Mouse (Mus musculus) granulocyte monocyte progenitor cell, adult 5-6 weeks (primary cell): ENCODE results near the gene Hsd11b1. TPM values are rescaled to one million over a fixed set of nuclear protein-coding genes. Genes with fewer than 3 reads are reported as not detected.
A peak's percentile ranks its signal among the peaks of the same experiment; 100 is the strongest.

Experiments used
- ATAC-seq: replicated peaks from 2 replicates; pipeline ENCODE4 v1.8.0; 2016; ENCODE audit warnings: mild to moderate bottlenecking, moderate TSS enrichment, inconsistent platforms; ENCODE audit not compliant: poor library complexity, severe bottlenecking
- total RNA-seq, 2 experiments: library from RNA; stranded (forward) in 1 of 2; stranded (reverse) in 1 of 2; fragments of 200-712, 200-1000 nt in 1 of 2; fragments of >200 nt in 1 of 2; fragmentation: Nextera tagmentation in 1 of 2; gene quantifications; 2 replicates each; pipeline ENCODE4 v1.2.3; 2014 to 2017

The Hsd11b1 gene
- total RNA-seq, 2 experiments from 2014 or later = 31.4 to 43.7 TPM

DNA sequence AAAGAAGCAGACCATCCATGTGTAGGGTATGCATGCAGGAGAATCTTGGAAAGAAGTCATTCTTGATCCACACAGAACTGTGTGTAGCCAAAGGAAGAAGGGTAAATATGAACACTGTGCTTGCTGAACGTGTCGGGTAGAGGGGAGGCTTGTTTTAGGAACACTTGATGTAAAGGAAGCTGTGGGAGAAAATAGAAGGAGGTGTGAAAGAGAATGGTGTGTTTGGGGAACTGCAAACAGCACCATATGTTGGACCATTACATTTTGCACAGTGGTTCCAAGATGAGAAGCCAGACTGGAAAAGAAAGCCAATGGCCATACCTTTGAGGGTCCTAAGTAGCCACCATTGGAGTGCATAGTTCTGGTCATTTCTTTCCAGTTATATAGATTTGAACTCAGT is 13.8 kb downstream of the Hsd11b1 start:
- no peak for ATAC-seq

GRCm38 (mm10) chr1:193244235-193244634 is 19.6 kb downstream of the Hsd11b1 start:
- ATAC-seq = no peak

DNA sequence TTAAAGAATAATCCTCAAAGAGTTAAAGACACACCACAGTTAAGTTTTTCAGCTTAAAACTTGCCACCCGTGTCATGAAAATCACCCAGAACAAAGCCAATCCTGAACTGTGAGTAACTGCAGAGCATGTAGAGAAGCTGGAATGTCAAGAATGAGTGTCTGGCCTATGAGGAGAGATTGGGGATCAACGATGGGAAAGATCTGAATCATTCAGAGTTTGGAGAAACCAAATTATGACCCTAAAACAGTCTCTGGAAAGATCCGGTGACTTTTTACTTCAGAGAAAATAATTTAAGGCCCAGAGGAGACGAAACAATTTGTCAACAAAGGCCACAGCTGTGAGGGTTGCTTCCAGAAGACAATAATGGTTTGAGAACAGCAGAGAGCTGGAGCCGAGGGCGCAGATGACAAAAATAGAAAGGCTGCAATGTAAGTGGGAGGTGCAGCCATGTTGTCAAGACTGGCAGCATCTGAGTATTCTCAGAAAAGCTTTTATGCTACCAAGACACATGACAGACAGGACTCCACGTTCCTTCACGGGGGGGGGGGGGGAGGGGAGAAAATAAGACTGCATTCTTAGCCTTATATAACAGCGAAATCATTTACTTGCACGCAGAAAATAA is 20.2 kb downstream of the Hsd11b1 start:
- ATAC-seq = no peak

DNA sequence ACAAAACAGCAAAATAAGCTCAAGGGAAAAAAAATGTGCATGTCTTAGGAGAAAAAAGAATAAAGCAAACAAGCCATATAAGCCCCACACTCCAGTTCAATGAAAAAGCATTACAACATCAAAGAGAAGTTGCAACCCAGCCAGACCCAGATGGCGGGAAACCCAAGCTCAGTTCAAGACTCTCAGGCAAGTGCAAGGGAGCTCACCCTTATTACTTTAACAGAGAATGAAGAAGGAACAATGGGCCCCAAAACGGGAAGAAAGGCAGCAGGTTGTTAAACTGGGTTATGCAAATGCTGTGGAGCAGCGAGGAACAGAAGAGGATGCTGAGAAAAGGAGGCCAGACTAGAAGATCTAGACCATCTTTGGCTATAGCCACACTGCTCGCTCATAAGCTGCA is 21.0 kb downstream of the Hsd11b1 start:
- peak; percentile 72 for ATAC-seq

DNA sequence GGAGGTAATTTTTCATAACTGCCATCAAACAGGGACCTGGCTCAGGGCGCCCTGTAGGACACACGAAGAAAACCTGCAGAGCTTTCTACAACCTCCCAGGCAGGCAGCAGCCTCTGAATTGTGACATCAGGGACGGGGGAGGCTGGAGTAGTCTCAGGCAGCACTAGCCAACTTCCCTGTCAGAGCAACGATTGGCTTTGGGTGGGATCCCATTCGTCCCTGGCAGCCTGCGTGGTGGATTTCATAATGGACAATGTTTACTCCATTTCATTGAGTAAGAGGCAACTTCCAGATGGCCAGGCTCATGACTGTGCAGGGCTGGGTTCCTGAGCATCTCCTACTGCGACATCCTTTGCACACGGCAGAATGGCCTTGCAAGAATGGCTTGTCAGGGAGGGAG is 21.6 kb downstream of the Hsd11b1 start:
- ATAC-seq = peak; percentile 92

- no peak for ATAC-seq
Observed at GRCm38 (mm10) chr1:193241436-193241835, 22.4 kb downstream of the Hsd11b1 start.

GRCm38 (mm10) chr1:193238426-193238825 is 25.4 kb downstream of the Hsd11b1 start:
- ATAC-seq = no peak

DNA sequence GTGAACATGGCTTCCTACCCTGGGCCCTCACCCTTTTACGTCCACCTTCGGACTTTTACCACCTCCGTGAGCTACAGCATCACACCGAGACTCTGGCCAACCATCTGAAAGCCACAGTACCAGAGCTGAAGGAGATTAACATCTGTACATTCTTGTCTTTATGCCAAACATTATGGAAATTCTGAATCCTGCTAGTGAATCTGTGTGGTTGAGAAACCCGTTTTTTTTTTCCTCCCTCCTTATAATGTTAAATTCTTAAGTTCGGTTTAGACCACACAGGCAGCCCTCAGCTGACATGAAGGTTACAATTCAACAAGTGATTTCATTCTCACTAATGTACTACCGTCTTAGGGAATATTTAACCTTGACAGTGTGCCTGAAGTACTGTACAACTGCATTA is 28.9 kb downstream of the Hsd11b1 start:
- ATAC-seq = no peak

DNA sequence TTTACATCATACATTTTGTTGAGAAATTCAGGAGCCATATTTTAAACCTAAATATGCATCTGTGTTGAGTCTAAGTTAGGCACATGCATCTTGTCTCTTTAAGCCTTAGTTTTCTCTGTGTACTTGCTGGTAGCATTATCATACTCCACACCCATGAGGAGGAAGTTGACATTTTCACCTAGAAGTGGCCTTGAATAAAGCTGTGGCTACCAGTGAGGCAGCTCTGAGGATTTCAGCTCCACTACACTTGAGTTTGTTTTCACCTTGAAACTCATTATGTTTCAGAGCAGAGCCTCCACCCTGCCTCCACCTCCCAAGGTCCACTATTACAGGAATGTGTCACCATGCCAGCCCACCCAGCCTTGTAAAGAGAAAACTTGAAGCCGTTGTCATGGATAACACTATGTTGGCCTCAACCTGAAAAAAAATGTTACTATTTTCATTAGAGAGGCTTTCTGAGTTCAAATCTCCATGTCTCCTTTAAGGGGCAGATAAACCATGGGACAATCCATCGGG is 29.7 kb downstream of the Hsd11b1 start:
- ATAC-seq = no peak

GRCm38 (mm10) chr1:193232732-193233131 is 31.1 kb downstream of the Hsd11b1 start:
- peak; percentile 55 for ATAC-seq

- peak; percentile 71 for ATAC-seq
Observed at GRCm38 (mm10) chr1:193230935-193231334, 32.9 kb downstream of the Hsd11b1 start.

DNA sequence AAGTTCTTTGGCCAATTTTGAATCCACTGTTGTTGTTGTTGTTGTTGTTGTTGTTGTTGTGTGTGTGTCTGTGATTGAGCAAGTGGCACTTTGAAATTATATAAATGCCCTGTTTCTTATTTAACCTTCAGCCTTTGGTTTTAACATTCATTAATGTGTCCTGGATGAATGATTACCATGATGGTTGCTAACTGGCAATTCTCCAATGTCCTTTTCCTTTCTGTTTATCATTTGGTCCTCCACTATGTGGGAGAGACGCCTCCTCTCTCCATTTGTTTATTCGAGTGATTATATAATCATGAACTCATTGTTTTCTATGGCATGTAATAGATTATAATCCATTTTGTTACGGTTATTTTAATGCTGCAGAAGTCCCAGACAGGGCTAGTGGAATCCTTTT is 33.3 kb downstream of the Hsd11b1 start:
- ATAC-seq = no peak

- ATAC-seq = peak; percentile 59
Observed at GRCm38 (mm10) chr1:193229570-193229969, 34.3 kb downstream of the Hsd11b1 start.

DNA sequence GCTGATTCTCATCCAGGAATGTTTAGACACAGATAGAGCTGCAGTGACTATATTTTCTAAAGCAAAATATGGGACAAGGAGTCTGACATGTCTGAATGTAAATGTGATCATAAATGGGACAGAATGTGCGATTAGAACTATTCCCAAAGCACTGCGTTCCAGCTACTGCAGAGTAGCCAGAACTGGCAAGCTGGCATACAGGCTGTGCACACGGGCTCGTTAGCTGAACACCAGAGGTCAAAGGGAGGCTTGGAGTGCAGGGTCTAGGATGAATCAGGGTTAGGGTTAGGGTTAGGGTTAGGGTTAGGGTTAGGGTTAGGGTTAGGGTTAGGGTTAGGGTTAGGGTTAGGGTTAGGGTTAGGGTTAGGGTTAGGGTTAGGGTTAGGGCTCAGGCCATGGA is 36.3 kb downstream of the Hsd11b1 start:
- no peak for ATAC-seq

GRCm38 (mm10) chr1:193226724-193227522 is 37.0 kb downstream of the Hsd11b1 start:
- ATAC-seq = peak; percentile 38; the same call in 1 of the 2 replicates

- no peak for ATAC-seq
Observed at GRCm38 (mm10) chr1:193226114-193226513, 37.8 kb downstream of the Hsd11b1 start.

- no peak for ATAC-seq
Observed at GRCm38 (mm10) chr1:193225531-193225930, 38.3 kb downstream of the Hsd11b1 start.

GRCm38 (mm10) chr1:193220408-193220807 is 43.5 kb downstream of the Hsd11b1 start:
- peak; percentile 35; the same call in 1 of the 2 replicates for ATAC-seq

- no peak for ATAC-seq
Observed at GRCm38 (mm10) chr1:193216000-193216399, 47.9 kb downstream of the Hsd11b1 start.

- no peak for ATAC-seq
Observed at GRCm38 (mm10) chr1:193214053-193214452, 49.8 kb downstream of the Hsd11b1 start.

DNA sequence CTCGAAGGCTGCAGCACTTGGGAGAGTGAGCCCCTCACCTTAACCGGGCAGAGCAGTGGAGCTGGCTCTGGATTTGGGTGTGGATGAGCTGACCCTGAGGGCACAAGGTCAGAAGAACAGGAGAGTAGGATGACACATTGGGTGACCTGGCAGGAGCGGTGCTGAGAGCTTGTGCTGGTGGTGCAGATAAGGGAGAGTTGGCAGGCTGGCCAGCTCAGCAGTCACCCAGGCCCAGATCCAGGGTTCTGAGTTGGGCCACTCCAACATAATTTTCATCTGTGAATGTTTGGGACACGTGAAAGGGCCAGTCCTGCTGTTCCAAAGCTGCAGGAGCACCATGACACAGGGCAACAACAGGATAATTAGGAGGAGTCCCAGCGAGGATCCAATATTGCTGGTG is 52.5 kb downstream of the Hsd11b1 start:
- ATAC-seq = no peak

DNA sequence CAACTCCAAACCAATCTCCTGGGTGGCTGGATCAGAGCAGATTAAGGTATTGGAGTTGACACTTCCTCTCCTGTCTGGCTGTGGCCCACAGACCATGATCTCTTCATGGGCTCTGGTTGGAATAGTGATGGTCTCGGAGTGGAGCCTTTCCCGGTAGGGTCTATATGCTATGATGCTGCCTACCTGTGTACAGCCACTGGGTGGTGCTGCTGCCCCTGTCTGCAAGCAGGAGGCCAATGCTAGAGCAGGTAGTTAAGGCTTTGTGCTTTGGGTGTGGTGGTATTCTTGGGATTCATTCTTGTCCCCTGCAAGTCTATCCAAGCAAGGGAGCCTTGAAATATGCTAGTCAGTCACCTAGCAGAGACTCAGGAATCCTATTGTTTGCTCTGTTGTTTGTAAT is 55.7 kb downstream of the Hsd11b1 start:
- ATAC-seq = peak; percentile 97
